Mouse (Mus musculus) midbrain, embryonic 11.5 days (tissue): Measurements from ENCODE around the gene Mrpl9. TPM values are rescaled to one million over a fixed set of nuclear protein-coding genes. Genes with fewer than 3 reads are reported as not detected.

Experiments used
- ATAC-seq: fragments of 200-750 bp; cut with Nextera tagmentation; 2 replicates; pipeline ENCODE4 v1.8.0; 2017; ENCODE audit warnings: moderate TSS enrichment, moderate library complexity; ENCODE audit not compliant: low FRiP score
- DNase-seq: peaks from one replicate; pipeline ENCODE4 v3.0.0; 2015; ENCODE audit warnings: low spot score; ENCODE audit errors: missing footprints
- H3K27ac ChIP-seq: fragments of 300-500 bp; sonication (generic); 2 replicates; pipeline ENCODE4 v1.5.1; 2014; ENCODE audit warnings: low read depth, low read length
- H3K27me3 ChIP-seq: fragments of 300-500 bp; sonication (generic); 2 replicates; pipeline ENCODE4 v1.6.1; 2014; ENCODE audit warnings: mild to moderate bottlenecking, low read length, moderate library complexity, mixed read lengths; ENCODE audit not compliant: control insufficient read depth, insufficient read depth
- H3K36me3 ChIP-seq: fragments of 300-500 bp; sonication (generic); 2 replicates; pipeline ENCODE4 v1.6.1; 2014; ENCODE audit warnings: mild to moderate bottlenecking, low read length, moderate library complexity, mixed read lengths; ENCODE audit not compliant: control insufficient read depth, insufficient read depth
- H3K4me1 ChIP-seq: fragments of 300-500 bp; sonication (generic); 2 replicates; pipeline ENCODE4 v1.6.1; 2014; ENCODE audit warnings: low read length; ENCODE audit not compliant: control insufficient read depth, insufficient read depth
- H3K4me2 ChIP-seq: fragments of 300-500 bp; sonication (generic); 2 replicates; pipeline ENCODE4 v1.6.1; 2014; ENCODE audit warnings: mild to moderate bottlenecking, moderate library complexity
- H3K4me3 ChIP-seq: fragments of 300-500 bp; sonication (generic); 2 replicates; pipeline ENCODE4 v1.5.1; 2014; ENCODE audit warnings: low read depth, low read length
- H3K9ac ChIP-seq: fragments of 300-500 bp; sonication (generic); 2 replicates; pipeline ENCODE4 v1.6.1; 2014; ENCODE audit warnings: low read length
- H3K9me3 ChIP-seq: fragments of 300-500 bp; sonication (generic); 2 replicates; pipeline ENCODE4 v1.6.1; 2016; ENCODE audit warnings: low read length; ENCODE audit not compliant: control insufficient read depth
- WGBS: fragments of 180-500 bp; shearing (Covaris S2); extraction: QIAGEN DNeasy Blood & Tissue Kit; methylation state at CpG from one replicate; pipeline ENCODE4 v1.1.7; 2014; 5-methylcytosine and 5-hydroxymethylcytosine counted together
- polyA plus RNA-seq: library from polyadenylated mRNA; unstranded; fragments of >200 nt; fragmentation: Nextera tagmentation; extraction: Ambion mirVana; gene quantifications from 2 replicates; pipeline ENCODE4 v1.2.1, GENCODE M21; 2014

The Mrpl9 gene
- polyA plus RNA-seq, 1 experiment from 2014 or later: 71.1 TPM

DNA sequence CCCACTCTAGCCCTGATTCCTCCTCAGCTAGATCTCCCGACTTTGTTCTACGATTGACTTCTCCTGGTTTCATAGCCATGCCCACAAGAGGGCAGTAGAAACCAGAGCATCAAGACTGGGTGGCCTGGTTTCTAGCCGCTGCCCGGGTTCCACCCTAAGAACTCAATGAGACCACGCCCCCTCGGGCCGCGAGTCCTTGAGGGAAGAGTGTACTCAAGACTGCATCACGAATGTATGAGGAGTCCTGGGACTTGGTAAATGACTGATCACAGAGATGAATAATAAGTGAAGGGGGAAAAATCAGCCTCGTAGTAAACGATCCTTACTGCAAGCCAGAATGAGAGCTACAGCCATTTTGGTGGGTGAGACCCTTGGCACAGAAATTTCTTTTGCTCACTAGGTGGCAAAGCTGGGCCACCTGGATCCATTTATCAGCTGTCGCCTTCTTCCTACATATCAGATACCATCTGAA lies 13.4 kb downstream of the Mrpl9 start:
- no peak overlapping the region for H3K27ac ChIP-seq
- H3K9ac ChIP-seq: peak overlapping the region; percentile 20; the same call in 1 of the 2 replicates
- H3K4me3 ChIP-seq: peak overlapping the region; percentile 23; the same call in 1 of the 2 replicates
- H3K9me3 ChIP-seq: no peaks in the 10 kb centered on the region
- ATAC-seq (peak; percentile 94), DNase-seq (peak; percentile 98)
- H3K4me2 ChIP-seq: peak overlapping the region; percentile 39
- no peaks in the 10 kb centered on the region for H3K27me3 ChIP-seq
- no peaks in the 10 kb centered on the region for H3K4me1 ChIP-seq
- WGBS: 3% methylated on average over 12 of the region's 12 CpGs
- H3K36me3 ChIP-seq: no peaks in the 10 kb centered on the region

DNA sequence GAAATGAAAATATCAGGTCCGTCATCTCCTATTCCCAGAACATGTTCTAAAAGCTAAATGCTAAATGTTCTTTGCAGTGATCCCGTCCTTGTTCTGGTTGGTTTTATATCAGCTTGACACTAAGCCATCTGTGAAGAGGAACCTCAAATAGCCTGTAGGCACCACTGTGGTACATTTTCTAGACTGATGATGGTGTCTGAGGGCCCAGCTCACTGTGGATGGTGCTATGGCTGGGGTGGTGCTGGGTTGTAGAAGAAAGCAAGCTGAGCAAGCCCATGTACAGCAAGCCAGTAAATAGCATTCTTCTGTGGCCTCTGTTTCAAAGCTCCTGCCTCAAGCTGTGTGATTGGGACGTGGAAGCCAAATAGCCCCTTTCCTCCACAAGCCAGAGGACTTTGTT lies 13.9 kb downstream of the Mrpl9 start:
- WGBS: 83% methylated on average over 3 of the region's 3 CpGs
- H3K27ac ChIP-seq: no peak overlapping the region
- H3K4me1 ChIP-seq: no peaks in the 10 kb centered on the region
- no peak overlapping the region for H3K4me2 ChIP-seq
- DNase-seq (no peak), ATAC-seq (no peak)
- H3K9me3 ChIP-seq: no peaks in the 10 kb centered on the region
- no peak overlapping the region for H3K9ac ChIP-seq
- H3K36me3 ChIP-seq: no peaks in the 10 kb centered on the region
- H3K27me3 ChIP-seq: no peaks in the 10 kb centered on the region
- H3K4me3 ChIP-seq: no peak overlapping the region

DNA sequence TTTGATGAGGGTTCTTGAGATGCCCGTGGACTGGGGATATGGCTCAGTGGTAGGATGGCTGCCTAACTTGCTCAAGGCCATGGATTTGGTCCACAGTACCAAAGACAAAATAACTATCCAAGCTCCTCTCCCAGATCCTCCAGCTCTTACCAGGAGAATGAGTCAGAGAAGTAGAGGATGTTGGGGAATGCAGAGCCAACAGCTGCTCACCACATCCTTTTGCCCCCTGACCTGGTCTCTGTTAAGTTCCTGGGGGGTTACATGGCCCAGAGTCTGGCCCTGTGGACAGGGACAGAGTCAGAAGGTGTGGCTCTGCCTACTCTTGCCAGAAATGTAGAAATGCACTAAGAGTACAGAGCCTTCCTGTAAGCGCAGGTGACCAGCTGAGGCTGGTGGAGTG lies 16.7 kb downstream of the Mrpl9 start:
- H3K27ac ChIP-seq: no peak overlapping the region
- ATAC-seq (no peak), DNase-seq (peak; percentile 17)
- H3K4me2 ChIP-seq: no peak overlapping the region
- no peaks in the 10 kb centered on the region for H3K27me3 ChIP-seq
- H3K9ac ChIP-seq: no peak overlapping the region
- no peaks in the 10 kb centered on the region for H3K36me3 ChIP-seq
- no peaks in the 10 kb centered on the region for H3K9me3 ChIP-seq
- H3K4me1 ChIP-seq: peaks cover 12% of the 10 kb centered on the region
- WGBS: 100% methylated on average over 2 of the region's 2 CpGs
- H3K4me3 ChIP-seq: no peak overlapping the region

DNA sequence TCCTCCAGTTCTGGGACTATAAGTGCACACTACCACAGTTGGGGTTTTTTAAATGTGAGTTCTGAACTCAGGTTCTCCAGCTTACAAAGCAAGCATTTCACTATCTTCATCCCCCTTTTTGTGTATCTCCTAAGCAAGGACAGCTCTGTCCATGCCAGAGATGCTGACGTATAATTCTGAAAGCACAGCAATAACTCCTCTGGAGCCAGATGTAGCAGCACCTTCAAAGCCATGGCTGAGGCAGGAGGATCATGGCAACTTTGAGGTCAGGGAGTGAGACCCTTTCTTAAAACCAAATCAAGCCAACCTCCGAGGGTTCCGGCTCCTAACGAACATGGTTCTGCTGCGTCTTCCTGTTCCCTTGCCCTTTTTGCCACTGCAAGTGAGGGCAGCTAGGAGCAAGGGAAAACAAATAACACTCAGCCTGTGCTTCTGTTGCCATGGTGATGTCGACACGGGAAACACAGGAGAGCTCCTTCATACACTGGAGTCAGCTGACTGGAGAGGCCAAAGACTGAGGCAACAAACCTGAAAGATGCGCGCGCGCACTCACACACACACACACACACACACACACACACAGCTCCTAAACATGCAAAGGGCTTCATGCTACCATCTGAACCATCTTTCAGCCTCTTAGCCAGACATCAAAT lies 20.9 kb downstream of the Mrpl9 start:
- Histone ChIP-seq H3K4me2 (no peak overlapping the region), H3K36me3 (no peaks in the 10 kb centered on the region), H3K9me3 (no peaks in the 10 kb centered on the region), H3K4me1 (peaks cover 12% of the 10 kb centered on the region), H3K4me3 (no peak overlapping the region), H3K27me3 (no peaks in the 10 kb centered on the region), H3K9ac (no peak overlapping the region), H3K27ac (peak overlapping the region; percentile 20)
- WGBS: 37% methylated on average over 11 of the region's 11 CpGs
- DNase-seq: peak; percentile 83
- ATAC-seq: peak; percentile 84

DNA sequence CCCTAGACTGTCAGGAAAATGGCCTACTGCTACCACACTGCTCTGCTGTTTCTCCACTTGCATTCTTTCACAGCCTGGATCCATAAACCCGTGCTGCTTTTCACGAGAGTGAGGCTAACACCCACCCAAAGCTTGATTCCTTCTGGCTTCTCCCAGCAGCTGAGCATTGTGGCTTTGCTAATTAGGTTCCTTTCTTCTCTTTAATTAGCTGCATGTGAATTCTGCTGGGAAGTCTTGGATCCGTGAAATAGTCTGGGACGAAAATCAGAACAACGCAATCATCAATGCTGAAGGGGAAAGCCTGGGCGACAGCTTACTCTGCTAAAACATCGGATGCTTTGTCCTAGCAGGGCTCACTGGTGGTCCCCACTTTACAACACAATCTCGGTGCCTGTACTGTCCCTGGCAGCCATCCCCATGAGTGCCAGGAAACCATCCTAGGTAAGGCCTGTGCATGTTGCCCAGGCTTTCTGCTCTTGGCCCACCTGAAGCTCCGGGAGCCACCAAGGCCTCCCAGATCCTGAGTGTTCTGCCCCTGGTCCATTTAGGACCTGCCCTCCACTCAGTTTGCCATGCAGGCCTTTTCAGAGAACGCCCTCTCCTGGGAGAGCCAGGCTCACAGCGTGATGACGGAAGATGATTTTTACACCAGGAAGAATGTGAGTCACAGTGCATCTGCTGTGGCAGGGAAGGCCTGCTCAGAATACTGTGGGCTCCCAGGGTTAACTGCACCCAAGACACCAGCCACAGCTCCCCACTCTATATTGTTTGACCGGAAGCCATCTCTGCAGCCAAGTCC lies 22.7 kb downstream of the Mrpl9 start:
- Histone ChIP-seq H3K27me3 (no peaks in the 10 kb centered on the region), H3K9me3 (no peaks in the 10 kb centered on the region), H3K36me3 (no peaks in the 10 kb centered on the region), H3K9ac (peak overlapping the region; percentile 18; the same call in 1 of the 2 replicates), H3K4me2 (no peak overlapping the region), H3K4me3 (no peak overlapping the region), H3K27ac (no peak overlapping the region), H3K4me1 (peaks cover 12% of the 10 kb centered on the region)
- no peak for ATAC-seq
- 57% methylated on average over 13 of the region's 13 CpGs for WGBS
- peak; percentile 59 for DNase-seq

DNA sequence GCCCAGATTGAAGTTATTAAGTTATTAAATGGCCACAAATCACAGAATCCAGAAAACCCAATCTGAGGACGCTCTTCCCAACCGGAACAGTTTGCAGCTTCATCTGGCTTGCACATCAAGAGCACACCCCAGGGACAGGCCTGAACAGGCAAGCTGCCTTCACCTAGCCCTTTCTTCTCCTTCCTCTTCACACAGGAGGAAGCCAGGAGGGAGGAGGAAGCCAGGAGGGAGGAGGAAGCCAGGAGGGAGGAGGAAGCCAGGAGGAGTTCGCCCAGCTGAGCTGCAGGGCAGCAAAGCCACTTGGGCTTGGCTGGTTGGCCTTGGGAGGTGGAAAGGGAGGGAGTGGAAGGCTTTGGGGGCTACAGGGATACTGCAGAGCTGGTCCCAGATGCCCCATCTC lies 25.8 kb downstream of the Mrpl9 start:
- ATAC-seq (no peak), DNase-seq (peak; percentile 64)
- H3K9ac ChIP-seq: no peak overlapping the region
- no peak overlapping the region for H3K4me2 ChIP-seq
- 64% methylated on average over 3 of the region's 3 CpGs for WGBS
- no peaks in the 10 kb centered on the region for H3K36me3 ChIP-seq
- no peaks in the 10 kb centered on the region for H3K27me3 ChIP-seq
- H3K27ac ChIP-seq: no peak overlapping the region
- peaks cover 21% of the 10 kb centered on the region for H3K4me1 ChIP-seq
- no peaks in the 10 kb centered on the region for H3K9me3 ChIP-seq
- no peak overlapping the region for H3K4me3 ChIP-seq

DNA sequence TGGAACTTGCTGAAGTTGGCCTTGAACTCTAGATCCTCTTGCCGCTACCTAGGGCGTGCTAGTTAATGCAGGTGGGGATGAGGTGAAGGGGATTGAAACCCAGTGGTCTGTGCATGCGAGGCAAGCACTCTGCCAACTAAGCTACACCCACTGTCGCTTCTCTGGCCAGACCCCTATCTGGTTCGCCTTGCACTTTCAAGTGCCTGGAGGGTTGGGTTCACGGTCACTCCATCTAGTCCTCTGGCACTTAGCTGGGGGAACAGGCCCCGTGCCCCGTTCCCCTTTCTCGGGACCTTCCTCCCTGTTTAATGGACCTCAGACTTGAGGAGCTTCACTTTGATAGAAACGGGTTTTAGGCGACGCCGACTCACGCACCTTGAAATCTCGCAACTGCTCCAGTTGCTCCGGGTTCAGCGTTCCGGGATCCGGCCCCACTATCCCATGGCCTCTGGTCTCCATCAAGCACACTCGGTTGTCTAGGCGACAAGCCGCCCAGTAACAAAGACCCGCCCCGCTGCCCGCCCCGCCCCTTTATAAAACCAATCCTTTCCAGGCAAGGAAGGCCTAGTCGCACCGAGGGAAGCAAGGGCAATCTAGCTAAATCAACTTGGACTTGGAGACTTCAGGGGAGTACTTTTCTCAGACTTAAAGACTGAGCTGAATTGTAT lies 29.5 kb downstream of the Mrpl9 start:
- peaks cover 22% of the 10 kb centered on the region for H3K4me1 ChIP-seq
- no peak overlapping the region for H3K27ac ChIP-seq
- peak overlapping the region; percentile 50 for H3K4me2 ChIP-seq
- peak overlapping the region; percentile 34; the same call in 1 of the 2 replicates for H3K9ac ChIP-seq
- 11% methylated on average over 28 of the region's 28 CpGs for WGBS
- peak overlapping the region; percentile 28 for H3K4me3 ChIP-seq
- peak; percentile 85 for ATAC-seq
- peak; percentile 94 for DNase-seq
- no peaks in the 10 kb centered on the region for H3K36me3 ChIP-seq
- H3K27me3 ChIP-seq: no peaks in the 10 kb centered on the region
- no peaks in the 10 kb centered on the region for H3K9me3 ChIP-seq

DNA sequence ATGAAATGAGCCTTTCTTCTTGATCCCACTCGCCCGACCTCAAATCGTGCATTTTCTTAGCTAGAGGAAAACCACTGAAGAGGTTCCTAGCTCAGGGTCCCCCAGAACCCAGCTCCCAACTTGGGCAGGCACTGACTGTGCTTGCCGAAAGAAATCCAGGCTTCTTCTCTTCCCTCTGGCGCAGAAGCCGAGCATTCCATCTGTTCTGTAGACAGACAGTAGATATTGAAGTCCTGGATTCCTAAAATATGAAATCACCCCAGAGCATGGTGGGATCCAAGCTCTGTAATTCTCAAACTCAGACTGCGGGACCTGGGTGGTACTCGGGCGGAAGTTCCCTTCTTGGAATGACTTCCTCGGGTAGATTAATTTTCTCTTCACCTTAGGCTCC lies 30.0 kb downstream of the Mrpl9 start:
- H3K4me1 ChIP-seq: peaks cover 23% of the 10 kb centered on the region
- 55% methylated on average over 10 of the region's 10 CpGs for WGBS
- H3K9ac ChIP-seq: peak overlapping the region; percentile 0; the same call in 1 of the 2 replicates
- H3K27me3 ChIP-seq: no peaks in the 10 kb centered on the region
- no peak overlapping the region for H3K27ac ChIP-seq
- ATAC-seq (no peak), DNase-seq (no peak)
- no peaks in the 10 kb centered on the region for H3K9me3 ChIP-seq
- no peaks in the 10 kb centered on the region for H3K36me3 ChIP-seq
- no peak overlapping the region for H3K4me3 ChIP-seq
- H3K4me2 ChIP-seq: no peak overlapping the region; the same call in 1 of the 2 replicates
